Mouse (Mus musculus) bone marrow, adult 2 months (tissue): Measurements from ENCODE around the gene Rps23.

Source experiments
- CTCF ChIP-seq: fragments of 200-500 bp; IDR thresholded peaks from 2 replicates; pipeline ENCODE4 v1.5.1; 2011; ENCODE audit warnings: low read length, control low read depth; ENCODE audit not compliant: control insufficient read depth, insufficient read depth
- POLR2A ChIP-seq: fragments of 200-500 bp; IDR thresholded peaks from 2 replicates; pipeline ENCODE4 v1.6.1; 2011; ENCODE audit warnings: low read depth, mild to moderate bottlenecking, control low read depth, low read length, borderline replicate concordance; ENCODE audit not compliant: control insufficient read depth

DNA sequence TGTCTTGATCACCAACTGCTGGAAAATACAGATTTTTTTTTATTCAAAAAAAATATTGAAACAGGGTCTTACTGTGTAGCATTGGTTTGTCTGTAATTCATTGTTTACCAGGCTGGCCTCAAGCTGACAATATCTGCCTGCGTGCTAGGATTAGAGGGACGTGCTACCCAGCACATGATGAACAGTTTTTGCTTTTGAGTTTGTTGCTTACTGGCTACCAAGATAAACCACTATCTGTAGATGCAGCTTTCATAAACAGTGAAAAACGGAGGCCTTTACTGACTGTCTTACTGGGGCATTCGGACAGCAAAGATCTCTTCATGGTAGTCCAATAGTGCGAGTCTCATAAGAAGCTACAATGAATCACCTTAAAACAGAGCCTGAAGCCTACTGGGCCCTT is 32.6 kb upstream of the Rps23 start:
- TF ChIP-seq CTCF = no peak
- TF ChIP-seq POLR2A = no peak
